Mouse (Mus musculus) right cerebral cortex, postnatal 25 days (tissue): Measurements from ENCODE around the gene Tmem198b.

ENCODE experiments used
- DNase-seq: peaks from one replicate; pipeline ENCODE4 v3.0.0; 2022

Gene Tmem198b

GRCm38 (mm10) chr10:128798676-128799075, 5.5 kb downstream of the Tmem198b start:
- DNase-seq, result no peak

- DNase-seq, result no peak
Observed at GRCm38 (mm10) chr10:128795581-128795980, 8.6 kb downstream of the Tmem198b start.

GRCm38 (mm10) chr10:128794391-128794790, 9.8 kb downstream of the Tmem198b start:
- no peak for DNase-seq

GRCm38 (mm10) chr10:128793258-128793657, 10.9 kb downstream of the Tmem198b start:
- no peak for DNase-seq

GRCm38 (mm10) chr10:128792041-128792440, 12.1 kb downstream of the Tmem198b start:
- no peak for DNase-seq

- DNase-seq, result no peak
Observed at GRCm38 (mm10) chr10:128790398-128791124, 13.6 kb downstream of the Tmem198b start, which contains the start of gene Mmp19. Gene Mmp19 (plus strand): TSS chr10:128790910.

- no peak for DNase-seq
Observed at GRCm38 (mm10) chr10:128780200-128780599, 24.0 kb downstream of the Tmem198b start.

GRCm38 (mm10) chr10:128779011-128779795, 25.0 kb downstream of the Tmem198b start:
- no peak for DNase-seq

GRCm38 (mm10) chr10:128778441-128778840, 25.7 kb downstream of the Tmem198b start:
- DNase-seq, result no peak

GRCm38 (mm10) chr10:128773685-128774084, 30.5 kb downstream of the Tmem198b start:
- DNase-seq, result no peak

- no peak for DNase-seq
Observed at GRCm38 (mm10) chr10:128772895-128773294, 31.3 kb downstream of the Tmem198b start.
